Mouse (Mus musculus) thymus, adult 2 months (tissue): ENCODE measurements around the gene Fgfr2.

ENCODE experiments used
- CTCF ChIP-seq: fragments of 200-500 bp; IDR thresholded peaks from 2 replicates; pipeline ENCODE4 v1.5.1; 2012; ENCODE audit warnings: mild to moderate bottlenecking, control low read depth, low read length, moderate library complexity, borderline replicate concordance; ENCODE audit not compliant: control insufficient read depth, poor library complexity, insufficient read depth; ENCODE audit errors: extremely low read depth
- POLR2A ChIP-seq: fragments of 200-500 bp; IDR thresholded peaks from 2 replicates; pipeline ENCODE4 v1.6.1; 2012; ENCODE audit warnings: mild to moderate bottlenecking, low read length, control low read depth, moderate library complexity; ENCODE audit not compliant: control insufficient read depth, poor library complexity, insufficient read depth; ENCODE audit errors: extremely low read depth

GRCm38 (mm10) chr7:130613973-130614372, 2509.2 kb downstream of the Fgfr2 start:
- no peak for TF ChIP-seq CTCF
- no peak for TF ChIP-seq POLR2A
